Mouse (Mus musculus) forebrain, embryonic 14.5 days (tissue): ENCODE data around the gene Enpp7. TPM values are rescaled to one million over a fixed set of nuclear protein-coding genes. Genes with fewer than 3 reads are reported as not detected.
A peak's percentile ranks its signal among the peaks of the same experiment; 100 is the strongest.

Source experiments
- ATAC-seq: fragments of 200-750 bp; cut with Nextera tagmentation; 2 replicates; pipeline ENCODE4 v1.8.0; 2017; ENCODE audit warnings: mild to moderate bottlenecking, moderate library complexity
- DNase-seq: peaks from one replicate; pipeline ENCODE4 v3.0.0-alpha.2; 2015; ENCODE audit warnings: low spot score
- H3K27ac ChIP-seq: fragments of 300-500 bp; sonication (generic); 2 replicates; pipeline ENCODE4 v1.5.1; 2014; ENCODE audit warnings: low read depth, mild to moderate bottlenecking, control low read depth, low read length, moderate library complexity
- H3K27me3 ChIP-seq: fragments of 300-500 bp; sonication (generic); replicated peaks from 2 replicates; pipeline ENCODE4 v1.6.1; 2014; ENCODE audit warnings: low read length, control low read depth, mixed read lengths; ENCODE audit not compliant: control insufficient read depth, insufficient read depth
- H3K36me3 ChIP-seq: fragments of 300-500 bp; sonication (generic); 2 replicates; pipeline ENCODE4 v1.6.1; 2014; ENCODE audit warnings: low read length, control low read depth; ENCODE audit not compliant: control insufficient read depth, insufficient read depth
- H3K4me1 ChIP-seq: fragments of 300-500 bp; sonication (generic); 2 replicates; pipeline ENCODE4 v1.6.1; 2014; ENCODE audit warnings: antibody characterized with exemption, low read length, control low read depth; ENCODE audit not compliant: control insufficient read depth, insufficient read depth
- H3K4me2 ChIP-seq: fragments of 300-500 bp; sonication (generic); 2 replicates; pipeline ENCODE4 v1.6.1; 2014; ENCODE audit warnings: mild to moderate bottlenecking, control low read depth, low read length
- H3K4me3 ChIP-seq: fragments of 300-500 bp; sonication (generic); 2 replicates; pipeline ENCODE4 v1.5.1; 2014; ENCODE audit warnings: low read depth, low read length, control low read depth
- H3K9ac ChIP-seq: fragments of 300-500 bp; sonication (generic); 2 replicates; pipeline ENCODE4 v1.6.1; 2014; ENCODE audit warnings: mild to moderate bottlenecking, low read length, control low read depth, moderate library complexity
- H3K9me3 ChIP-seq: fragments of 300-500 bp; sonication (generic); replicated peaks from 2 replicates; pipeline ENCODE4 v1.6.1; 2016; ENCODE audit warnings: low read length, control low read depth, mixed read lengths; ENCODE audit not compliant: control insufficient read depth
- WGBS: fragments of 180-500 bp; shearing (Covaris S2); extraction: QIAGEN DNeasy Blood & Tissue Kit; methylation state at CpG from one replicate; pipeline ENCODE4 v1.1.7; 2014; 5-methylcytosine and 5-hydroxymethylcytosine counted together
- polyA plus RNA-seq: library from polyadenylated mRNA; unstranded; fragments of >200 nt; fragmentation: Nextera tagmentation; extraction: Ambion mirVana; gene quantifications from 2 replicates; pipeline ENCODE4 v1.2.1, GENCODE M21; 2014

The Enpp7 gene
- polyA plus RNA-seq, 1 experiment from 2014 or later = not detected

- Histone ChIP-seq H3K9me3 (no peaks in the 10 kb centered on the region), H3K27ac (no peak overlapping the region), H3K27me3 (peaks cover 41% of the 10 kb centered on the region), H3K9ac (no peak overlapping the region), H3K36me3 (peaks cover 19% of the 10 kb centered on the region), H3K4me3 (0 out of 2 replicates have a peak overlapping the region, but pooled peaks have one; percentile 9), H3K4me2 (peak overlapping the region; percentile 14; the same call in 1 of the 2 replicates), H3K4me1 (peaks cover 39% of the 10 kb centered on the region)
- no peak for ATAC-seq
- WGBS = 3% methylated on average over 21 of the region's 21 CpGs
- DNase-seq = no peak
Measured at GRCm38 (mm10) chr11:119035686-119036165, 47.7 kb downstream of the Enpp7 start.

DNA sequence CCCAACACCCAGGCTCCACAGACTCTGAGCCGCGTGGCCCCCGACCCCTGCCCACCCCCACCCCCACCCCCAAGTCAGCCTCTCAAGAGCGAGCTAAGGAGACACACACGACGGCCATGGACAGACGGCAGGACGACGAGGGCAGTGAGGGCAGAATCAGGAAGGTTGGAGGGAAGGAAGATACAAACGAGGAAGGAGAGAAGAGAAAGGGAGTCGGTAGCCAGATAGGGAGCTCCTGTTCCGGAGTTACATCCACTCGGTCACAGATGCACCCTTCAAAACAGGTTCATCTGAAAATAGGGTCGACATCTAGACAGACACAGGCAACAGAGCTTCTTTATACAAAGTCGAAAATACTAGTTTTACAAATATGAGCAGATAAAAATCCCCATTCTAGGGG lies 48.5 kb downstream of the Enpp7 start:
- WGBS = 2% methylated on average over 15 of the region's 15 CpGs
- H3K4me1 ChIP-seq = peaks cover 39% of the 10 kb centered on the region
- H3K27me3 ChIP-seq = peaks cover 42% of the 10 kb centered on the region
- peaks cover 15% of the 10 kb centered on the region for H3K36me3 ChIP-seq
- peak overlapping the region; percentile 38; the same call in 1 of the 2 replicates for H3K4me3 ChIP-seq
- DNase-seq = no peak
- H3K4me2 ChIP-seq = 0 out of 2 replicates have a peak overlapping the region, but pooled peaks have one; percentile 81
- ATAC-seq = no peak
- H3K9ac ChIP-seq = no peak overlapping the region
- H3K9me3 ChIP-seq = no peaks in the 10 kb centered on the region
- no peak overlapping the region for H3K27ac ChIP-seq

- Histone ChIP-seq H3K4me3 (peak overlapping the region; percentile 38), H3K9me3 (no peaks in the 10 kb centered on the region), H3K27me3 (peaks cover 49% of the 10 kb centered on the region), H3K9ac (peak overlapping the region; percentile 64), H3K36me3 (peaks cover 10% of the 10 kb centered on the region), H3K27ac (no peak overlapping the region), H3K4me1 (peaks cover 44% of the 10 kb centered on the region), H3K4me2 (peak overlapping the region; percentile 81)
- no peak for DNase-seq
- 2% methylated on average over 57 of the region's 57 CpGs for WGBS
- no peak for ATAC-seq
Measured at GRCm38 (mm10) chr11:119036934-119037779, 49.2 kb downstream of the Enpp7 start.

GRCm38 (mm10) chr11:119037780-119038401 lies 49.9 kb downstream of the Enpp7 start:
- DNase-seq (peak; percentile 57), ATAC-seq (no peak)
- H3K4me1 ChIP-seq = peaks cover 44% of the 10 kb centered on the region
- peak overlapping the region; percentile 64; the same call in 1 of the 2 replicates for H3K9ac ChIP-seq
- H3K27ac ChIP-seq = no peak overlapping the region
- 4% methylated on average over 18 of the region's 18 CpGs for WGBS
- peaks cover 56% of the 10 kb centered on the region for H3K27me3 ChIP-seq
- peaks cover 8% of the 10 kb centered on the region for H3K36me3 ChIP-seq
- peak overlapping the region; percentile 81 for H3K4me2 ChIP-seq
- H3K9me3 ChIP-seq = no peaks in the 10 kb centered on the region
- H3K4me3 ChIP-seq = peak overlapping the region; percentile 38

- ATAC-seq = no peak
- Histone ChIP-seq H3K9ac (no peak overlapping the region), H3K4me3 (no peak overlapping the region), H3K4me2 (peak overlapping the region; percentile 78), H3K36me3 (peaks cover 8% of the 10 kb centered on the region), H3K27ac (no peak overlapping the region), H3K4me1 (peaks cover 44% of the 10 kb centered on the region), H3K9me3 (no peaks in the 10 kb centered on the region), H3K27me3 (peaks cover 66% of the 10 kb centered on the region)
- 31% methylated on average over 22 of the region's 22 CpGs for WGBS
- no peak for DNase-seq
Measured at GRCm38 (mm10) chr11:119038744-119039484, 50.9 kb downstream of the Enpp7 start.

DNA sequence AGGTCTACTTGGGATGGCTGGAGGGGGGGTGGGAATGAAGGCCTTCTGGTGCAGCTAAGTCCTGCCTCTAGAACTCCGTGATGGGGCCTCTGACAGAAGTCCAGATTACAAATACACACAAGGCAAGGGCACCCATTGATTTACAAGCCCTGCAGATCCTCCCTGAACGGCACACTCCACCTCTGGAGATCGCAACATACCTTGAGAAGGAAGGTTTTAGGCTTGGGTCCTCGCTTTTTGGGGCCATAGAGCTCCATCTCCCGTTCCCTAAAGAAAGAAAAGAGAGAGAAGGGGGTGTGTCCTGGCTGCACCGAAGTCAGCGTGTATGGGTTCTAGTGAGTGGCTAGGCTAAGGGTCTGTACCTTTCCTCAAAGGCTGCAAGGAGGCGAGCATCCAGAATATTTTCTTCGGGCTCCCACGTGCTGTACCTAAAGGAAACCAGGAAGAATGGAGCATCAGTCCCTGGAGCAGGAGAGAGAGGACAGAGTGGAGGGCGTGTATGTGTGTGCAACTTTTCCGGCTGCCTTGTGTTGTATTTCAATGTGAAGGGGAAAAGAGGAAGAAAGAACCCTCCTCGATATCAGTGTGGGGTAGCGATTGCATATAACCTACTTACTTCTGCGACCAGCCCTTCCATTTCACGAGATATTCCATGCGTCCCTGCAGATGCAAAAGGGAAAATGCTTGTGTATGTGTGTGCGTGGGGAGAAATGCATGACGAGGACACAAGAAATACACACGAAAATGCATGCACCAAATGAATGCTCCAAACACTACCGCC lies 51.9 kb downstream of the Enpp7 start:
- ATAC-seq = no peak
- peaks cover 67% of the 10 kb centered on the region for H3K27me3 ChIP-seq
- 5% methylated on average over 21 of the region's 21 CpGs for WGBS

DNA sequence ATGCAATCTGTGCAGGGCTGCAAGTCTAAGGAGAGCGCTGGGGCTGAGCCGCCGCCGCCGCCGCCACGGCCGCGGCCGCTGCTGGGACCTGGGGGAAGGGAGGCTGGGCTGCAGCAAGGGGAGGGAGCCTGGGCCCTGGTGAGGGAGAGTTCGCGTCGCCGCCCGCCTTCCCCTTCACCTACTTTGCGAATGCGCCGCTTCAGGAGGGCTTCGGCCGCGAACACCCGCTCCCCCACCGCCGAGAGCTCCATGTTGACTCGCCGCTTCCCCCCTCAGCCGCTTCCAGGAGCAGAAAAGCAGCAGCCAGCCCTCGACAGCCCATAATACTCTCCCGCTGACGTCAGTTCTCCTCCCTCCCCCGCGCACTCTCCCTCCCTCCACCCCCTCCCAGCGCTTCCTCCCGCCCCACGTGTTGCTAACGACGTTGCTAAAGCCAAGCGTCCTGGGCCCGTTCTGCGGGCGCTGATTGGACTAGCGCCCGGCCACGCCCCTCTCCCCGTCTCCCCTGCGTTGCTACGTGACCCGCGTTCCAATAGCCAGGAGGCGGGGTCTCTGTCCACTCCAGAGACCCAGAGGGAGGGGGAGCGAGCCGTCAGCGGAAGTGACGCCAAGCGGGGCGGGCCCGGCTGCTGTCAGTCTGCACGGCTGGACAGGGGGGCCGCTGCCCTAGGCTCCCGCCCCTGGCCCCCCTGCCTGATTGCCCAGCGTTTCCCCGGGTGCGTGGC lies 52.8 kb downstream of the Enpp7 start, which contains the start of gene Cbx8:
Gene Cbx8, minus strand, starts transcription at position 370 of the 725 bp plus-strand sequence.
- H3K4me1 ChIP-seq = peaks cover 37% of the 10 kb centered on the region
- H3K9me3 ChIP-seq = no peaks in the 10 kb centered on the region
- ATAC-seq (peak; percentile 91), DNase-seq (peak; percentile 100)
- H3K36me3 ChIP-seq = peaks cover 8% of the 10 kb centered on the region
- under 1% methylated on average over 43 of the region's 63 CpGs for WGBS
- peak within 1 kb of the TSS; percentile 73 for H3K4me3 ChIP-seq
- H3K27ac ChIP-seq = peak within 1 kb of the TSS; percentile 91
- H3K27me3 ChIP-seq = peaks cover 67% of the 10 kb centered on the region
- H3K9ac ChIP-seq = peak within 1 kb of the TSS; percentile 86
- peak within 1 kb of the TSS; percentile 94 for H3K4me2 ChIP-seq

More for the DNA sequence above, 51.9 kb downstream of the Enpp7 start:
- no peak for DNase-seq
- Histone ChIP-seq H3K4me1 (peaks cover 44% of the 10 kb centered on the region), H3K36me3 (peaks cover 8% of the 10 kb centered on the region), H3K9ac (peak overlapping the region; percentile 86), H3K27ac (peak overlapping the region; percentile 91; the same call in 1 of the 2 replicates), H3K4me3 (peak overlapping the region; percentile 73), H3K4me2 (peak overlapping the region; percentile 78), H3K9me3 (no peaks in the 10 kb centered on the region)
